Mouse (Mus musculus): ENCODE data around the gene Btbd3. TPM values are rescaled to one million over a fixed set of nuclear protein-coding genes. Genes with fewer than 3 reads are reported as not detected.

The Btbd3 gene
- under 1 TPM; 0.40 to 0.73 TPM for total RNA-seq (2023)

DNA sequence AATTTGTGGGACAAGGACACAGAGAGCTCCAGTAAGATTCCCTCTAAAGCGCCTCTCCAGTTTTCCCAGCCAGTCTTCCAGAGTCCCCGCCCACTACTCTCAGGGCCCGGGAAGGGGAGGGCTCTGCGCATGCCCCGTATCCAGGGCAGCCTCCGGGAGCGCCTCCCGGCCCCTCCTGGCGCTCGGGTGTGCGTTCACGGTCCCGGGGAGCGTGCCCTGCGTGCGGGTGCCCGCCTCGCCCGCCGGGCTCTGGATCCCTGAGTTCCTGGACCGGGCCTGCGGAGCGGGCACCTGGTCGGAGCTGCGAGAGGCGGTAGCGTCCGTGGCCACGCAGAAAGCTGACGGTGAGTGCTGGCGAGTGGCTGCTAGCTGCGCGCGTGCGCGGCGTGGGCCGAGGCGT is at the start of gene Btbd3:
Gene Btbd3 (plus strand): TSS at position 155 of the 400 bp plus-strand sequence.

